Mouse (Mus musculus): ENCODE data around the gene Abcc12. TPM values are rescaled to one million over a fixed set of nuclear protein-coding genes. Genes with fewer than 3 reads are reported as not detected.

Gene Abcc12
- polyA plus RNA-seq, 1 experiment: not detected

DNA sequence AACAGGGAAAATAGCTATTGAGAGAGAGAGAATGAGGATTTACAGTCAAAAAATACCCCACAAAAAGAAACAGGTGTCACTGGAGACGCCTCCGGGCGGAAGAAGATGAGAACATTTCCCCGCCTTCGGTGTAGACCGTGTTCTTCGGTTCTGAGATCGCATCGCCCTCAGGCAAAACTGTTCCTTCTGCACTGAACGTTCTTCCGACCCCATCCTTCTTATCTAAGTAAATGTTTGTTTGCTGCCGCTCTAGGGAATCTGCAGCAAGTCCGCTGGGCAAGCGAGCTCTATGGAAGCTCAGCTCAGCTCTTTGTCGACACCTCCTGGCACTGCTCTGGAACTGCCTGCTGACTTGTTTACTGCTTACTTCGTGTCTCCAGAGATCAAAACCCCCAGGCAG is 5.0 kb upstream of the Abcc12 start:
- Histone ChIP-seq H3K27ac (ENCODE audit: insufficient read depth, low read length) (no peak overlapping the region), H3K4me1 (ENCODE audit: control insufficient read depth, insufficient read depth, low read length) (no peaks in the 10 kb centered on the region), H3K4me3 (ENCODE audit: insufficient read depth, low read length) (peak overlapping the region; percentile 44)
- peak; percentile 88 for TF ChIP-seq CTCF (IDR thresholded peaks at IDR 0.05; ENCODE audit: borderline replicate concordance, insufficient read depth, low read length)
- TF ChIP-seq POLR2A (IDR thresholded peaks at IDR 0.05; ENCODE audit: low read depth, low read length): no peak

DNA sequence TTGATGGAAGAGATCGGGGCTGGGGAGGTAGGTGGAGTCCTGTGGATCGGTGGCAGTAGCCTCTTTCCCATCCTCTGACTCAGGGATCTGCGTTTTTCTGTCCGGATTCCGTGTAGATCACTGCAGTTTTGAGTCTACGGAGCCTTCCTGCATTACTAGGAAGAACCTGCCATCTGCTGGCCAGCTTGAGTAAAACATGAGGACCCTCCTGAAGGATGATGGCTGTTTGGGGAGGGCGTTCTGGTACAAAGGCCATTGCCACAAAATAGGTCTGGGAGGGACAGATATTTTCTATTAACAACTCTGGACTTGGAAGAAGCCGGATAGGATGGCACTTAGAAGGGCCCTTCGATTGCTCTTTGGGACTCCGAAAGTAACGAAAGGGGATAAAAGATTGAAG is 4.6 kb upstream of the Abcc12 start:
- H3K27ac ChIP-seq (ENCODE audit: insufficient read depth, low read length): no peak overlapping the region
- no peaks in the 10 kb centered on the region for H3K4me1 ChIP-seq (ENCODE audit: control insufficient read depth, insufficient read depth, low read length)
- H3K4me3 ChIP-seq (ENCODE audit: insufficient read depth, low read length): peak overlapping the region; percentile 44
- TF ChIP-seq CTCF (IDR thresholded peaks at IDR 0.05; ENCODE audit: borderline replicate concordance, insufficient read depth, low read length) (peak; percentile 32; the same call in 1 of the 2 replicates), POLR2A (IDR thresholded peaks at IDR 0.05; ENCODE audit: low read depth, low read length) (no peak)

DNA sequence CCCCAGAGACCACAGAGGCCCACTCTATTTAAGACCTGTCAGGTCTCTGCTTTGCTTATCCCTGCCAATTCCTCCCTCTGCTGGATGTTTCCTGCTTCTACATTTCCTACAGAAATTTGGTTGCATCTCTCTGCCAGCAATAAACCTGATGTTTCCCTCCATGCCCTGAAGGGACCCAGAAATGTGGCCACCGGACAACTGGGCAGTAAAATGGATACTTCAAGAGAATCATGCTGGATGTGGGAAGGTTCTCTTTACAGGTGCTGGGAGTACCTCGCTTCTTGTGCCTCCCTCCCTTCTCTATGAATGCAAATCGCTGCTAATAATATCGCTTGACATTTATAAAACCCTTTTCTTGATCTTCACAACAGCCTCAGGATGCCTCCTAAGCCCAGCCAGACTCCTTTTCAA is 1.4 kb upstream of the Abcc12 start:
- H3K4me1 ChIP-seq (ENCODE audit: control insufficient read depth, insufficient read depth, low read length): no peaks in the 10 kb centered on the region; the same call in 1 of the 2 replicates
- H3K27ac ChIP-seq (ENCODE audit: insufficient read depth, low read length): no peak overlapping the region
- TF ChIP-seq CTCF (IDR thresholded peaks at IDR 0.05; ENCODE audit: borderline replicate concordance, insufficient read depth, low read length) (no peak), POLR2A (IDR thresholded peaks at IDR 0.05; ENCODE audit: low read depth, low read length) (no peak)
- no peak overlapping the region for H3K4me3 ChIP-seq (ENCODE audit: insufficient read depth, low read length)

GRCm38 (mm10) chr8:86578693-86579092 is 1.8 kb downstream of the Abcc12 start:
- no peak overlapping the region for H3K4me3 ChIP-seq (ENCODE audit: insufficient read depth, low read length)
- TF ChIP-seq CTCF (IDR thresholded peaks at IDR 0.05; ENCODE audit: borderline replicate concordance, insufficient read depth, low read length) (no peak), POLR2A (IDR thresholded peaks at IDR 0.05; ENCODE audit: low read depth, low read length) (no peak)
- no peaks in the 10 kb centered on the region; the same call in 1 of the 2 replicates for H3K4me1 ChIP-seq (ENCODE audit: control insufficient read depth, insufficient read depth, low read length)
- no peak overlapping the region for H3K27ac ChIP-seq (ENCODE audit: insufficient read depth, low read length)

- TF ChIP-seq POLR2A (IDR thresholded peaks at IDR 0.05; ENCODE audit: low read depth, low read length) (no peak), CTCF (IDR thresholded peaks at IDR 0.05; ENCODE audit: borderline replicate concordance, insufficient read depth, low read length) (no peak)
- no peaks in the 10 kb centered on the region; the same call in 1 of the 2 replicates for H3K4me1 ChIP-seq (ENCODE audit: control insufficient read depth, insufficient read depth, low read length)
- no peak overlapping the region for H3K27ac ChIP-seq (ENCODE audit: insufficient read depth, low read length)
- H3K4me3 ChIP-seq (ENCODE audit: insufficient read depth, low read length): no peak overlapping the region
Observed at GRCm38 (mm10) chr8:86578076-86578475, 2.4 kb downstream of the Abcc12 start.

GRCm38 (mm10) chr8:86577547-86577946 is 2.9 kb downstream of the Abcc12 start:
- no peaks in the 10 kb centered on the region; the same call in 1 of the 2 replicates for H3K4me1 ChIP-seq (ENCODE audit: control insufficient read depth, insufficient read depth, low read length)
- H3K4me3 ChIP-seq (ENCODE audit: insufficient read depth, low read length): no peak overlapping the region
- H3K27ac ChIP-seq (ENCODE audit: insufficient read depth, low read length): no peak overlapping the region
- TF ChIP-seq CTCF (IDR thresholded peaks at IDR 0.05; ENCODE audit: borderline replicate concordance, insufficient read depth, low read length) (no peak), POLR2A (IDR thresholded peaks at IDR 0.05; ENCODE audit: low read depth, low read length) (no peak)

DNA sequence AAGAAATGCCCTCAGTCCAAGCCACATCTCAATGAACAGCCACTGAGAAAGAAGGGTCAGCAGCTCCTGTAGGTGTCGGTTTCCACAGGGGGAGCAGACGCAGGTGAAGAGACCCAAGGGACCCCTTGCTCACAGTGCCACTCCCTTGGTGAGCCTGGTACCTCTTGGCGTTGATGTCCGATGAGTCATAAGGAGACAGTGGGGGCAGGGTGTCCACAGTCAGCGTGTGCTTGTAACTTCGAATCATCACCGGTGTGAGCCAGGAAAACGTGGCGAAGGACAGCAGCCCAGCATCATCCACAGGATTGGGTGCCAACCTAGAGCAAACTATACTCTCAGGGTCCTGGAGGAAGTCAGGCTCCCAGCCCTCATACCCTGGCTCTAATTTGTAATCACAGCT is 16.8 kb downstream of the Abcc12 start:
- no peak overlapping the region for H3K4me3 ChIP-seq (ENCODE audit: insufficient read depth, low read length)
- no peaks in the 10 kb centered on the region for H3K4me1 ChIP-seq (ENCODE audit: control insufficient read depth, insufficient read depth, low read length)
- TF ChIP-seq POLR2A (IDR thresholded peaks at IDR 0.05; ENCODE audit: low read depth, low read length): no peak
- TF ChIP-seq CTCF (IDR thresholded peaks at IDR 0.05; ENCODE audit: borderline replicate concordance, insufficient read depth, low read length): no peak
- no peak overlapping the region for H3K27ac ChIP-seq (ENCODE audit: insufficient read depth, low read length)

DNA sequence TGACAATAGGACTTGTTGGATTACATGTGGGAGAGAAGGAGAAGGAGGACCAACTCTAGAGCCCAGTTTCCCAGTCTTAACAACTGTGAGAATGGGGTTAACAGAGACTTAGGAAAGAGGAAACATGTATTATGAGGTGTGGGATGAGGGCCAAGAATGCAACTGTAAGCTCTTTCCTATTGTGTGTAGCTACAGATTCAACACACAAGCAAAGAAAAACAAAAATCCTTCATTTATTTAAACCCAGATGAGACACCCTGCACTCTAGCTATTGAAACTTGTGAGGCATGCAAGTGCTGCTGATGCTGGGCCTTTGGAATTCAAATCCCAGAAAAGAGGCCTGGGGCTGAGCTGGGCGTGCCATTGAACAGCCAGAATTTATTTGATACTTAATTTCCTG is 18.7 kb downstream of the Abcc12 start:
- no peak overlapping the region for H3K4me3 ChIP-seq (ENCODE audit: insufficient read depth, low read length)
- peak overlapping the region; percentile 10 for H3K27ac ChIP-seq (ENCODE audit: insufficient read depth, low read length)
- H3K4me1 ChIP-seq (ENCODE audit: control insufficient read depth, insufficient read depth, low read length): no peaks in the 10 kb centered on the region
- TF ChIP-seq CTCF (IDR thresholded peaks at IDR 0.05; ENCODE audit: borderline replicate concordance, insufficient read depth, low read length) (no peak), POLR2A (IDR thresholded peaks at IDR 0.05; ENCODE audit: low read depth, low read length) (no peak)

- no peak overlapping the region for H3K4me3 ChIP-seq (ENCODE audit: insufficient read depth, low read length)
- no peaks in the 10 kb centered on the region for H3K4me1 ChIP-seq (ENCODE audit: control insufficient read depth, insufficient read depth, low read length)
- TF ChIP-seq CTCF (IDR thresholded peaks at IDR 0.05; ENCODE audit: borderline replicate concordance, insufficient read depth, low read length): no peak
- no peak for TF ChIP-seq POLR2A (IDR thresholded peaks at IDR 0.05; ENCODE audit: low read depth, low read length)
- H3K27ac ChIP-seq (ENCODE audit: insufficient read depth, low read length): no peak overlapping the region
Observed at GRCm38 (mm10) chr8:86560688-86561065, 19.8 kb downstream of the Abcc12 start.

DNA sequence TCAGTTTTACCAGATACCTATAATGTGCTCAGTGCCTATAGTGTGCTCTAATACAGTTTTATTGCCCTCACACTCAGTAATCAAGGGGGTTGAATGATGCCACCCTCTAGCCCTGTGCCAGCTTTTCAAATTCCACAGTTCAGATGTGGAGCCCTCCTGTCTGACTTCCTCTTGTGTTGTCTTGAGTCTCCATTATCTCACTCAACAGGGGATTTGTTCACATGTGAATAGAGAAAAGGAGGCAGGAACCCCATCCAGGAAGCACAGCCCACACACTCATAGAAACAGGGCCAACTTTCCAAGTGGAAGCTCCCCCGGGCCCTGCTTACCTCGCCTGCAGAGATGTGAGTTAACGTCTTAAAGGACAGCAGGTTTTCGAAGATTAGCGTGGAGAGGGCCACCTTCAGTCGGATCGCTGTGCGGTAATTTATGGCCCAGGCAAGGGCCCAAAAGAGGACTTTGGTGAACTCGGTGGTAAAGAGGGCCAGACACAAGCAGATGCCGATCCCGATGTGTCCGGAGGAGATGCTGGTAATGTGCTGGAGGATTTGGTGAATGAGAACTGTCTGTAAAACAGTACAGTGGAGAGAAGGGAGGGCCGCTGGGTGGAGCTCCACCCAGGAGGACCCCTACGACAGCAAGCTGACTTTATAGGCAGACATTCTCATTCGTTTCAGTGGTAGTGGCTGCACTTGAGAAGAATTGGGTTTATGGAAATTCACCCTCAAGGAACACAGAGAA is 20.4 kb downstream of the Abcc12 start:
- TF ChIP-seq POLR2A (IDR thresholded peaks at IDR 0.05; ENCODE audit: low read depth, low read length): no peak
- no peak for TF ChIP-seq CTCF (IDR thresholded peaks at IDR 0.05; ENCODE audit: borderline replicate concordance, insufficient read depth, low read length)
- Histone ChIP-seq H3K4me3 (ENCODE audit: insufficient read depth, low read length) (no peak overlapping the region), H3K4me1 (ENCODE audit: control insufficient read depth, insufficient read depth, low read length) (no peaks in the 10 kb centered on the region), H3K27ac (ENCODE audit: insufficient read depth, low read length) (no peak overlapping the region)
